ENCODE assay signal across 12 mouse cellular contexts in genomic region chr11:89145281-89145945, GRCm38 (mm10).
A peak's percentile ranks its signal among the peaks of the same experiment; 100 is the strongest.
DNase-seq lines count a peak whose midpoint lies in the region; ATAC-seq lines count a peak whose summit lies in the region.
"Had no signal": no experiment of that assay in that cellular context is flagged by ENCODE, and none has a peak within 500 bp of the region (broad histone marks: within the 10 kb centered on the region; RNA-seq: fewer than 3 reads in every experiment).

No protein-coding gene starts in this region.

- no peaks in the 10 kb centered on the region for H3K36me3 ChIP-seq in intestine, embryonic 16.5 days (ENCODE audit: control insufficient read depth, insufficient read depth, low read length)
- H3K36me3 ChIP-seq in intestine, embryonic 15.5 days: no peaks in the 10 kb centered on the region

- no peak overlapping the region for H3K27ac ChIP-seq in intestine, embryonic 16.5 days (ENCODE audit: low read length)
- H3K27ac ChIP-seq in intestine, embryonic 15.5 days: no peak overlapping the region
- H3K27ac ChIP-seq: layer of hippocampus, adult 2 months had no signal

- H3K4me2 ChIP-seq in intestine, embryonic 16.5 days (ENCODE audit: low read depth, low read length): no peak overlapping the region
- no peak overlapping the region for H3K4me2 ChIP-seq in intestine, embryonic 15.5 days (replicated peaks)
- H3K4me2 ChIP-seq: liver, embryonic 11.5 days had no signal

- H3K4me3 ChIP-seq in intestine, embryonic 16.5 days (ENCODE audit: low read length): no peak overlapping the region
- no peak overlapping the region for H3K4me3 ChIP-seq in intestine, embryonic 15.5 days (replicated peaks)
- H3K4me3 ChIP-seq: layer of hippocampus, adult 2 months; megakaryocyte, embryonic 14.5 days had no signal

- no peak for ATAC-seq in cerebellum, adult (ENCODE audit: insufficient number of reproducible peaks, low FRiP score, low TSS enrichment)
- no peak for ATAC-seq in intestine, embryonic 16.5 days
- ATAC-seq in intestine, embryonic 15.5 days: no peak; the same call in 1 of the 2 replicates
- ATAC-seq in hematopoietic stem cell, adult 5-6 weeks (replicated peaks in 1 of 2; ENCODE audit: insufficient read depth in 1 of 2, low FRiP score in 2 of 2, low TSS enrichment in 1 of 2, low read depth in 1 of 2, poor library complexity in 2 of 2, severe bottlenecking in 2 of 2): peak; percentile 54 to 84
- ATAC-seq: forebrain, embryonic 16.5 days had no signal

- peak; percentile 34 to 37 for DNase-seq in cerebellum, postnatal 14 days
- DNase-seq in 3134 (ENCODE audit: extremely low read depth, insufficient read length, low spot score): peak; percentile 18
- no peak for DNase-seq in adrenal gland, postnatal 10 days
- DNase-seq in right cerebral cortex, postnatal 4 days: no peak

- WGBS in intestine, embryonic 16.5 days: 54% methylated on average over 19 of the region's 19 CpGs
- 40% methylated on average over 19 of the region's 19 CpGs for WGBS in intestine, embryonic 15.5 days

- H3K27me3 ChIP-seq in intestine, embryonic 16.5 days (replicated peaks; ENCODE audit: control insufficient read depth, insufficient read depth, low read length): no peaks in the 10 kb centered on the region
- no peaks in the 10 kb centered on the region for H3K27me3 ChIP-seq in intestine, embryonic 15.5 days (replicated peaks)

- 0 out of 2 replicates have a peak overlapping the region, but pooled peaks have one; percentile 33 for H3K9ac ChIP-seq in intestine, embryonic 16.5 days (ENCODE audit: low read depth, low read length)
- H3K9ac ChIP-seq in intestine, embryonic 15.5 days: no peak overlapping the region

- H3K4me1 ChIP-seq in intestine, embryonic 16.5 days (ENCODE audit: control insufficient read depth, insufficient read depth, low read length): peaks cover 10% of the 10 kb centered on the region
- H3K4me1 ChIP-seq in intestine, embryonic 15.5 days (replicated peaks): peaks cover 5% of the 10 kb centered on the region; the same call in 1 of the 2 replicates

- no peaks in the 10 kb centered on the region for H3K9me3 ChIP-seq in intestine, embryonic 16.5 days (ENCODE audit: control insufficient read depth, low read length)
- no peaks in the 10 kb centered on the region for H3K9me3 ChIP-seq in intestine, embryonic 15.5 days

Comparison
In these comparisons a context has a peak if more than half of its experiments do, and no peak if none do; other contexts are left out.
1. DNase-seq: peak in cerebellum, postnatal 14 days (2 of 2) and 3134 (single experiment); none in adrenal gland, postnatal 10 days (single experiment) and right cerebral cortex, postnatal 4 days (single experiment).
2. ATAC-seq: peak in hematopoietic stem cell, adult 5-6 weeks (2 of 2); none in cerebellum, adult (single experiment), intestine, embryonic 16.5 days (single experiment) and intestine, embryonic 15.5 days (single experiment).